Mouse (Mus musculus): ENCODE results near the gene Med20. TPM values are rescaled to one million over a fixed set of nuclear protein-coding genes. Genes with fewer than 3 reads are reported as not detected.
A peak's percentile ranks its signal among the peaks of the same experiment; 100 is the strongest.

The Med20 gene
- total RNA-seq, 2 experiments from 2014 or later = 50.1 to 50.3 TPM

- peak; percentile 49 to 57 for DNase-seq (ENCODE audit: low spot score in 2 of 2)
Measured at GRCm38 (mm10) chr17:47672311-47673111, 61.1 kb downstream of the Med20 start.

Other genes starting within 250 kb of the Med20 start
- gene Mrps10, start 242.7 kb upstream of the Med20 start, total RNA-seq (2021) = 10 to 100 TPM; 37.1 to 56.2 TPM
- gene Guca1b, start 226.2 kb upstream of the Med20 start, total RNA-seq (2021) = 1 to 10 TPM; 1.2 to 2.9 TPM
- gene Guca1a, start 211.0 kb upstream of the Med20 start, total RNA-seq (2021) = 1 to 10 TPM; 1.9 to 3.1 TPM
- under 1 TPM; 0.66 to 0.77 TPM for gene AI661453, start 175.0 kb upstream of the Med20 start, total RNA-seq (2021)
- not detected for gene 1700001C19Rik, start 174.2 kb upstream of the Med20 start, total RNA-seq (2021)
- 10 to 100 TPM; 16.4 to 19.9 TPM for gene Taf8, start 109.3 kb upstream of the Med20 start, total RNA-seq (2021)
- gene Ccnd3, start 106.5 kb upstream of the Med20 start, total RNA-seq (2021) = 100 to 1,000 TPM; 328 to 506 TPM
- gene Bysl, start 90 bp upstream of the Med20 start, total RNA-seq (2021) = 10 to 100 TPM; 23.0 to 24.2 TPM
- 1 to 10 TPM; 1.6 to 3.4 TPM for gene Gm20517, start within 50 bp of the Med20 start, total RNA-seq (2021)
- 1 to 10 TPM; 3.0 to 4.1 TPM for gene Usp49, start 19.1 kb downstream of the Med20 start, total RNA-seq (2021)
- 100 to 1,000 TPM; 247 to 266 TPM for gene Tomm6, start 76.8 kb downstream of the Med20 start, total RNA-seq (2021)
- gene Frs3, start 77.4 kb downstream of the Med20 start, total RNA-seq (2021) = 1 to 10 TPM; 4.9 to 7.1 TPM
- gene Gm21981, start 82.9 kb downstream of the Med20 start, total RNA-seq (2021) = under 1 TPM; 0.58 to 0.96 TPM
- 1 to 10 TPM; 4.1 to 5.5 TPM for gene Prickle4, start 83.2 kb downstream of the Med20 start, total RNA-seq (2021)
- not detected for gene Pgc, start 115.3 kb downstream of the Med20 start, total RNA-seq (2021)
- 10 to 100 TPM; 12.4 to 16.0 TPM for gene Tfeb, start 125.4 kb downstream of the Med20 start, total RNA-seq (2021)
- gene Mdfi, start 223.1 kb downstream of the Med20 start, total RNA-seq (2021) = 1 to 10 TPM in 1 of 2 experiments, under 1 TPM in 1; 0.42 to 1.2 TPM